Mouse (Mus musculus): Measurements from ENCODE around the gene Smg1.

Gene Smg1

DNA sequence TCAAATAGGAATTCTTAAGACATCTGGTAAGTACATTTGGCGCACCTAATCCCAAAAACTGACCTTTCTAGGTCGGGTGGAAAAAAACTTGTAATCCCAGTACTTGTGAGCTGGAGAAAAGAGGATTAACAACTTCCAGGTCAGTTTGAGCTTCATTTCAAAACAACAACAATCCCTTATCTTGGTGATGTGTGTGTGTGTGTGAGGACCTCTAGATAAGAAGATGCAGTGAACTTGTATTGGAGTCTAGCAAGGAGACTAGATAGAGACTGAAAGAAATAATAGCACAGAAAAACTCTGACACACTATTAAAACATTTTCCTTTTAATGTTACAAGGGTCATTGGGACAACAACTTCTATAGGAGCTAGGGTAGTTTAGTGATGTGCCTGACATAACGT, 99.9 kb downstream of the Smg1 start:
- no peak for DNase-seq (ENCODE audit: low read depth, low spot score)

DNA sequence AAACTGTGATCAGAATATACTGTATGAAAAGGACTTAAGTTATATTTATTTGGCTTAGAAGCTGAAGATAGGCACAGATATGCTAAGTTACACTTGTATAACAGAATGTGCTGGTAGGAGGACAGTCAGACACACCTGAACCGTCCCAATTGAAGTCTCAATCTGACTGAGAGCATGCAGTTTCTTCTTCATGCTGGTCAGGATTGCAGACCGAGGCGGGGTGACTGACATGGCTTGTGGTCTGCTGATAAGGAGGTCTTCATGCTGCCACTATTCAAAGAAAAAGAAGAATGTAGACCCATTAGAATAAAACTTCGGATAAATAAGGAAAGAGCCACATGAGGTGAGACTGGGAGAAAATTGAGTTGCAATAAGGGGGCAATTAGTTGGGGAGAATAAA, 100.3 kb downstream of the Smg1 start:
- DNase-seq (ENCODE audit: low read depth, low spot score), result no peak

DNA sequence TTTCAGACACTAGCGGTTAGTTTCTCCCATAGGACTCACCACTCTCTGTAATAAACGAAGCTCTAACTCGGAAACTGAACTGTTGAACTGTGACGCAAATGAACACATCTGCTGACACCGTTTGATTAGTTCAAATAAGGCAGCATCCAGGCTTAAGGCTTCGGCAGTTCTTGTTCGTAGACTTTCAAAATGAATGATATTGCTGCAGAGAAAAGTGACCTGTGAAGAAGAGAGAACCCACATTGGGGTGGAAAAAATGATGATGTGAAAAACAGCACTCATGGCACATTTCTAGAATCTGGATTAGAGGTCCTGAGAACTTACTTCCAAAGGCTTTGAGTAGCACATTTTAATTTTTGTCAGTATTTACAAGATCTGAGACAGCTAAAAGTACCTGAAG, 102.2 kb downstream of the Smg1 start:
- DNase-seq (ENCODE audit: low read depth, low spot score), result no peak

DNA sequence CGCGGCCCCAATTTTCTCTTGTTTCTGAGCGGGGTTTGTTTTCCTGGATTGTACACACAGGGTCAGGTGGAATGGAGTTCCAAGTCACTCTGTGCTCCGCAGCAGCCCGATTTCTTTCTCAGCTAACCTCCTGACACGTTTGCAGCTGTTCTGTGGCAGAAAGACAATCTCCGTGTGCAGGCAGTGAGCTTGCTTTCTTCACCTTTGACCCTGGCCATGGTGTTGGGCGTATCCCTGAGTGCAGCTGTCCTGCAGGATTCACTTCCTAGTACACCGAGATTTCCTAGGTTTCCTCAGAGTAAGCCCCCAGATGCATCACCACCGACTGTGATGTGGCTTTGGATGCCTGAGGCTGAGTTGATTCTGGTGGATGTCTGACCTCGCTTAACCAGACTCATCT, 108.3 kb downstream of the Smg1 start:
- DNase-seq (ENCODE audit: low read depth, low spot score), result no peak

DNA sequence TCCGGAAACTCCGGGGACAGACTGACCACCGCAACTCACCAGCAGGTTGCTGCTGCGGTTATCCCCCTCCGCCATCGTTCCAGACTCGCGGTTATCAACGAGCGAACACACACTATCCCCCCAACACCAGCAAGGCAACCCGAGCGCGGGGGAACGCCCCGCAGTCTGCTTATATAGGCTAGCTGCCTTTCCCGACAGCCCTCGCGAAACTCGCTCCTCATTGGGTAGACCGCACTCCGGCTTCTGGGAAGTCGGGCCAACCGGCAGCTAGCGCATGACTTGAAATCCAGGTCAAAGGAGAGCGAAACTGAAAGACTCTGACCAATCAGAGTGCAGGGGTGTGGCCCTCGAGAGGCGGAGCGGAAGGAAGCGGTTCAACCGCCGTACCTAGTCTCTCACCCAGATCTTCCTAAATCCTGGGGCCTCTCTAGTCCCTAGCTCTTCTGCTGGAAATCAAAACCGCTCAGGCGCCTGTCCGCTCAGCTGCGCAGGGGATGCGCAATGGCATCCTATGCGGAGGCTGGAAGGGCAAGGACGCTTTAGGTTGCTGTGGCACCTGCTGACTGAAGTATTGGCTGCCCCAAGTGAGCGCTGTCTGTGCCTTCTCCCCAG, 113.9 kb downstream of the Smg1 start, which contains the start of gene Arl6ip1:
Gene Arl6ip1 (minus strand): TSS at position 233 of the 612 bp plus-strand sequence.
- peak; percentile 99 for DNase-seq (ENCODE audit: low read depth, low spot score)

DNA sequence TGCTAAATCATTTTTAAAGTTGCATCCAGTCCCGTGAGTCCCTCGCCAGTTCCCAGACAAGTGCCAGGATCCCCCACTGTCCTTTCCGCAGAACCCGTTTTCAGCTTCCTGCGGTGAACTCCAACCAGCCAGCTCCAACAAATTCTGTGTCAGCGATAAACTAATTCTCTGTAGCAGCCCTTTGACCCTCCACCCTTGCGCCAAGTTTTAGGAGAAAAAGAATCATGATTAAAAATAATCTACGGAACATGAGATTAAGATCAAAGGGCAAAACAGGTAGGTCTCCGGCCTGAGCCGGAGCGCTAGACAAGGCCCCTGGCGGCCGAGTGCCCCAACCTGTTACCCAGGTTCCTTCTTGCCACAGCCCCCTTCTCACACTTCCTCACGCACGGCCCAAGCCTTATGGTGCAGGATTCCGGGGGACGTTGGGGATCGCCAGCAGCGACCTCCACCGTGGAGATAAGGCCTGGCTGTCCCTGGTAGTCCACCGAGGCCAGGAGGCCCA, 114.5 kb downstream of the Smg1 start:
- DNase-seq (ENCODE audit: low read depth, low spot score), result no peak

DNA sequence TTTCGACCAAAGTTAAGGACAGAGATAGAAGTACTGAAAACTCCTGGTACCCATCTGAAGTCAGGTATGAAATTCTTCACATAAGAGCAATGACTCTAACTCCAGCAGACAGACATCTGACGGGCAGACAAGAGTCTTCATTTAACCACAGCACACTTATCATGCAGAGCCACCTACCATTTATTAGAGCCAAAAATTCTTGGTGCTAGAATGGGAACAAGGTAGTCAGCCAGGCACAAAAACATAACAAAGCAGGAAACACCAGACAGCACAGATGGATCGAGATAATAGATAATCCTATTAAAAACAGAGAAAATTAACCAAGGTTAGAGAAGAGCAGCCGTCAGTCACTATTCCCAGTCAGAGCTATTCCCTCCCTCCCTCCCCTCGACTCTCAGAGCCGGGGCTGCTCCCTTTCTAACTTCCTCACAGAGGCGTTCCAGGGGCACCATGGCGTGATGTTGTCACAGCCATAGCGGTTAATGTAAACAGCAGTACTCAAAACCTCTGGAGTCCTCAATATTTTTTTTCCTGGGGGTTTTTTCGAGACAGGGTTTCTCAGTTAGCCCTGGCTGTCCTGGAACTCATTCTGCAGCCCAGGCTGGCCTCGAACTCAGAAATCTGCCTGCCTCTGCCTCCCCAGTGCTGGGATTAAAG, 117.1 kb downstream of the Smg1 start:
- no peak for DNase-seq (ENCODE audit: low read depth, low spot score)

DNA sequence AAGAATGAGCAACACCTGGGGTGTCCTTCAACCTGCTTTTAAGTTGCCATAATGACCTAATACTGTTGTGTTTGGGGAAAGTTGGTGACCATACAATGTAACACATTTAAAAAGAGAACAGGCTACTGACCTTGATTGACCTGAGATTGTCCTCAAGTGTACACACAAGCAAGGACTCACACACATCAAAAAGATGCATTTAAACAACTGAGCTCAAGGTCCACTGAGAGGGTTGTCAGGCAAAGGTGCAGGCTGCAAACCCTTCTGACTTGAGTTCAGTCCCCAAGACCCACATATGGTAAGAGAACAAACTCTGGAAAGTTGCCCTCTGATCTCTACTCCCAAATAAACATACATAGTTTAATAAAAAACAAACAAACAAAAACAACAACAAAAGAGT, 117.7 kb downstream of the Smg1 start:
- DNase-seq (ENCODE audit: low read depth, low spot score), result no peak

DNA sequence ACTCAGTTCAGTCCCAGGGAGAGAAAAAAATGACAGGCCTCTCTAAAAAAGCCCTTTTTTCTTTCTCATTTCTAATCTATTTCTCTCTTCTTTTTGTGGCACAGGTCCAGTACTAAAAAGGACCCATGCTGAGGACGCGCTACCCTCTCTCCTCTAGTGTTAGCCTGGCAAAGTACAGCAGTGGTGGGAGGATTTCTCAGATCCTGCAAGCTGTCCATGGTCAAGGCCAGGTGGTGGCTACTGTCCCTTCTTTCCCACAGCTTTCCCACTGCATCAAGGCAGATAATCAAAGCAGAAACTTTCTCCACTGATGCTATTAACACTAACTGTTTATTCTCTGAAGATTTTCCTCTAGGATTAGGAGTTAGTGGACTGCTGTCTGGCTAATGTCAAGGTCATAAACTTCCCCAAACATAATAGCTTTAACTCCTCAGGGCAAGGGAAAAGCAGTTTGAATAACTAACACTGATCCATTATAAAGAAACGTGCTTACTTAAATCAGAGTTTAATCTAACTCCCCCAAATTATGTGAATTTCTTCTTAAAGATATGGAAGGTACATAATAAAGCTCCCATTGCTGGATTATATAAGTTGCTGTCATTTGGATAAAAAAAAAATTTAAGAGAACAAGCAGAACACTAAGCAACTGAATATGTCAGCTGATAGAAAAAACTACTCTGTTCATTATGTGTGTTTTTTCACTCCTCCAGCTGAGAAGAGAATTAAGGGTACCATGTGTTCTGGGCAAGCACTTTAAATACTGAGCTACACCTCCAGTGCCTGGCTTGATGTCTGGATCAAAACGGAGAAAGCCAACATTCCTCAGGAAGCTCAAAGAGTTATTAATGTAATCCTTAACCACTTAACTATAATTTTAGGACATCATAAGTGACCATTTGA, 119.7 kb downstream of the Smg1 start:
- DNase-seq (ENCODE audit: low read depth, low spot score), result no peak

DNA sequence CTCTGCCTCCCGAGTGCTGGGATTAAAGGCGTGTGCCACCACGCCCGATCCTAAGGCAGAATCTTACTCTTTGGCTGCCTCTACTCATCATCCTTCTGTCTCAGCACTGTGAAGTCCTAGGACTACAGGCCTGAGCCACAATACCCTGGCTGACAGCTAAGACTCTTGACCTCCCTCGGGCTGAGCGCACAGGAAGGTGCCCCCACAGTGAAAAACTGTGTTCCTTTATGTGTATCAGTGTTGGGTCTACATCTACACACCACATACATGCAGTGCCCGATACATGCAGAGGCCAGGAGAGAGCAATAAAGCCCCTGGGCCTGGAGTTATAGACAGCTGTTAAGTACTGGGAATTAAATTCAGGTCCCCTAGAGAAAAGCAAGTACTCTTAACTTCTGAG, 121.2 kb downstream of the Smg1 start:
- DNase-seq (ENCODE audit: low read depth, low spot score), result no peak

DNA sequence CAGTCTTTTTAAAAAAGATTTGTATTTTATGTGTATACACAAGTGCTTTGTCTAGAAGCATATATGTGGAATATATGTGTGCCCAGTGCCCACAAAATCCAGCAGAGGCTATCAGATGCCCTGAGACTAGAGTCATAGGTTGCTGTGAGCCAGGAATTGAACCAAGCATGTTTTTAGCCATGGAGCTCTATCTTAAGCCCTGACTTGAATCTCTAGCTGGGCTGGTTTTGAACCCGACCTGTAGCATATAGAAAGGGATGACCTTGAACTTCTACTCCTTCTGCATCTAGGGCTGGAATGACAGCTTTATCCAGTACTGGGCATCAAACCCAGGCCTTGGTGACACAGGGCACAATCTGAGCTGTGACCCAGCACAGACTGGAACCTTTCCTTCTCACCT, 122.8 kb downstream of the Smg1 start:
- no peak for DNase-seq (ENCODE audit: low read depth, low spot score)

DNA sequence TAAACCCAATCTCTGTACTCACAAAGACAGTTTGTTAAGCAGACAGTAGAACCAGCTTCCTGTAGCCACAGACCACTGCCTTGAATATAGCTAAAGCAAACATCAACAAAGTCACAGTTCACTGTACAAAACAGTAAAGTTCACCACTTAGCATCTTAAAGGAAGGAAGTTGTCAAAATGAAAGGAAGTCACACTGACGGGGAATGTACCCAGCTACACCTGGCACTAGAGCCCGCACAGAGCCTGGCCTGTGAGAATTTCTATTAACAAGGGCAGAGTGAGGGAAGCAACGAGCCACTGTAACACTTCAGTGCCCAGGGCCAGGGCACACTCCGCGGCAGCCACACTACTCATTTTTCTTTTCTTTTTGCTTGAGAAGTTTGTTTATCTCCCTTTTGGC, 123.5 kb downstream of the Smg1 start:
- no peak for DNase-seq (ENCODE audit: low read depth, low spot score)

DNA sequence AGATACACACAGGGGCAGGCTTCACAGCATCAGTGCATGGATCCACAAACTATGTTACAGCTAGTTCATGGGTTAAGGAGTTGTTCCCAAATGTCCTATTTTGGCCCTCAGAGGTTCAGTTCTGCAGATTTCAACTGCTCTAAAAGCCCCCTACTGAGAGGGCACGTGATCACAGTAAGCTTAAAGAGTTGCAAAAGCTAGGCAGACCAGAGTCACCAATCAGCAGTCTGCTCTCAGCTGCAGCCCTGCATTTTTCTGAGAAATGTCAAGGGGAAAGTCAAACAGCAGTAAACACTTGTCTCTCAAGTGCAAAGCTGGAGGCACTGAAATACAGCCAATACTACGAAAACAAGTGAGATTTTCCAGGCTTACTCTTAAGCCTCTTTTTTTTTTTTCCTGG, 124.3 kb downstream of the Smg1 start:
- no peak for DNase-seq (ENCODE audit: low read depth, low spot score)

DNA sequence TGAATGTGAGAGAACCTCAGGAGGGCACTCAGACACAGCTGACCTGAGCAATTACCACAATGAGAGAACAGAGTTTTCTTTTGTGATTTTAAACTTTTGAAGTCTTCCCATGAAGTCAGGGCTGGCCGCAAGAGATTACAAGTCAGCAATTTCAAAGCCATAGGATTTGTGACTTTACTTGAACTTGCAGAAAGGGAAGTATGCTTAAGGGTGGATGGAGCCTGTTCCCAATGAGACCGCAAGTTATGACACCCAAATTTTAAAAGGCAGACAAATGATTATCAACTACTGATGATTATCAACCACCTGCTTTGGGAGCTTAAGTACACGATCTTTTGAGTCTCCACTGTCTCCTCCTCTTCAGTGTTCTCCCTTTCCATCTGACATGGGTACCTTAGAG, 125.0 kb downstream of the Smg1 start:
- DNase-seq (ENCODE audit: low read depth, low spot score), result no peak

DNA sequence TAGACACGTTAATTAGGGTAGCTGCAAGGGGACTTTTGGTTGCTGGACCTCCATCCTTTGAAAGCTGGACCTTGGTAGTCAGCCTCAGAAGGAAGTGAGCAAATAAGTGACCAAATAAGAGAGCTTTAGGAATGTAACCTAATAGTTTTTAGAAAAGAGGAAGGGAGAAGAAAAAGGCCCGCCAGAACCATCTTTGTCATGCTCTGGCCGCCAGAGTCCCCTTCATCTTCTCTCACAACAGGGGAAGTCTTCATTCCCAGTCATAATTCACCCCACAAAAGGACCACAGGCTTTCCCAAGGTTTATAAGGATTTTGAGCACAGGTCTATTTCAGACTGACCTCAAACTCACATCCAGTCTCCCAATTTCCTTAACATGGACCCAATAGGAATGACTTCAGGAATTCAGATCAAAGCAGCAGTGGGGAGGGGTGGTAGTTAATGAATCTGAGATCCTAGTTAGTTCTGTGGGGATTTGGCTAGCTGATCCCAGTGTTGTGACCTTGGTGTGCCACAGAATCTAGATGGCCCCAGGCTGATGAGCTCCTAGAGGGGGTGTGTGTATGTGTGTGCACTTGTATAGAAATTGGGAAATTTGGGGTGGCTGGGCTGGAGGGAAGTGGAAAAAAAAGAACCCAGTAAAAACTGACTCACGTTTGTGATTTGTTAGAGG, 125.8 kb downstream of the Smg1 start:
- no peak for DNase-seq (ENCODE audit: low read depth, low spot score)

DNA sequence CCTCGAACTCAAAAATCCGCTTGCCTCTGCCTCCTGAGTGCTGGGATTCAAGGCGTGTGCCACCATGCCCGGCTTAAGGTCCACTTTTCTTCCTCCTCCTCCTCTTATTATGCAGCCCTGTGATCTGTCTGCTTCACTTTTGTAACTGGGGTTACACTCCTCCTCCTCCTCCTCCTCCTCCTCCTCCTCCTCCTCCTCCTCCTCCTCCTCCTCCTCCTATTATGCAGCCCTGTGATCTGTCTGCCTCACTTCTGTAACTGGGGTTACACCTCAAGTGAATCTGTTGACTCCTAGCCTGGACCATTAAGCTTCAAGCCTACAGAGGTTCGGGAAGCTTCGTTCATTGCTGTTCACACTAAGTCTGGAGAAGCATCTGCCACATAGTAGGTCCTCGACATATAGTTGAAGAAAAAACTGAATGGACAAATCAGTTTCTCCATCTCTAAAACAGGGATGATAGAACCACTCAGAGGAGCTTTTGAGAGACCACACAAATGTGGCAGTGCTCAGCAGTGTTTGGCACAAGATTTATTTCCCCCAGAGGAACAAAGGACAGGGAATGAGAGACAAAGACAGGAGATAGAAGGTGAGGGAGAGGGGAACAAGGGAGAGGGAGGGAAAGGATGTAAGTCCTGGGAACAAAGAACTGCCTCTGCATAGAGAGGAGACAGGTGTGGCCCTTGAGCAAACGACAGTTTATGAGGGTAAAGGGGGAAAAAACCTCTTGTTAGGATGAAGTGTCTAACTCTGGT, 126.5 kb downstream of the Smg1 start:
- DNase-seq (ENCODE audit: low read depth, low spot score), result no peak

DNA sequence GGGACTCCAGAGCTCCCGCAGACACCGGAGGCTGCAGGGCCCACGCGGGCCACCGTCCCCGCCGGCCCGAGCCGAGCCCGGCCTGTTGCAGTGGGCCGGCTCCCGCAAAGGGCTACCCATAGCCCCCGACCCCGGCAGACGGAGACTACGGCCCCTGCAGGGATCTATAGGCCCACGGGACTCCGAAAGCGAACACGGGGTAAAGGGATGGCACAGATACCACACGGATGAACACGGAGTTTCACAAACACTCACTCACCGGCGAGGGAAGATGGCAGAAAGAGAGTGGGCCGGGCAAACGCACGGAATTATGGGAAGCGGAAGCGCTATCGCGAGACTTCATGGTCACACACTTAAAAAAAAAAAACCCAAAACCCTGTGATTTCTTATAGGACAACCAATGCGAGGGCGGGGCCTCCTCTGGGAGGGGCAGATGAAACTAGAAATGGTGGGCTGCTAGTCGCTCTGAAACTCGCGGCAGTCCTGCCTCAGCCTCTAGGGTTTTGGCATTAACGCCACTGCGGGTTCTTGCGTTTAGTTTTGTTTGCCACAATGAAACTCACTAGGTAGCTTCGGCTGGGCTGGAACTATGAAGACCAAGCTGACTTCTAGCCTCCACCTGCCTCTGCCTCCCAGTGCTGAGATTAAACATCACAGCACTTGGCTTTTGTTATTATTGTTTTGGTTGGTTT, 127.4 kb downstream of the Smg1 start, which contains the start of gene Rps15a:
Gene Rps15a (minus strand): TSS at position 312 of the 692 bp plus-strand sequence.
- DNase-seq (ENCODE audit: low read depth, low spot score), result peak; percentile 96

DNA sequence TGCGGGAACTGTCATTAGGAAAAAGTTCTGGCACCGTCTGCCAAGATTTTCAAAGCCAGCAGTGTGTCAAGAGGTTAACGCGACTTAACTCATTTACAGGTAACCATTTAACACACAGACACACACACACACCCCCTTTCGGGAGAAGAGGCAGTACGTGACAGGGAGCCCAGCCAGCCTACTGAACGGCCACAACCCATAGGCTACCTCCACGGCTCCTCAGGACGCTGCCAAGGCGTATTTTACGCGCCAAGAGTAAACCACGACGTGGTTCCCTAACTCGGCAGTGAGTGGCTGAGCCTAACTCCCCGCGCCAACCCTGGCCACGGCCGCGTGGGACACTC, 128.0 kb downstream of the Smg1 start:
- DNase-seq (ENCODE audit: low read depth, low spot score), result no peak

DNA sequence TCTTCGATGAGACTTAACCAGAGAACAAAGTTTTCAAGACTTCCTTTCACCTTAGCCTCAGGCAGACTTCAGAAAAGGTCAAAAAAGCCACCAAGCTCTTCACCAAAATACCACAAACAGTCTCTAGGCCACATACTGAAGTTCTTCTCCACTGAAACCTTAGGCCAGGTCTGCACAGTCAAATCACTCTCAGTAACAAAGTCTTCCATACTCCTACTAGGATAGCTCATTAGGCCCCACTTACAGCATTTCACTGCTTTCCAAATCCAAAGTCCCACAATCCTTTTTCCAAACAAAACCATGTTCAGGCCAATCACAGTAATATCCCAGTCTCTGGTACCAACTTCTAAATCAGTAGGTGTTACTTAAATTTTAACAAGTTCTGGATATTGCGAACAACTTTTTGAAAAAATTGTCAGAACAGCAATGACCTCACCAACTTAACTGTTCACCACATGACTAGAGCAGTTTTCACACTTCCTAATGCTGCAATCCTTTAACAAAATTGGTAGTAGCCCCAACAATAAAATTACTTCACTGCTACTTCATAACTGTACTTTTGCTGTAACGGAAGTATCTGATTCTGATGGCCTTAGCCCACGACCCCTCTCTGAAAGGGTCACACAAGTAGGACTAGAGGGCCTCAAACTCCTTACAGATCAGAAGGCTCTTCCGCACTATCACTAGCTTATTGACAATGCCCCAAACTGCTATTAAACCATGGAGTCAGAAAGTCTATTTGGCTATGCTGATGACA, 129.8 kb downstream of the Smg1 start:
- DNase-seq (ENCODE audit: low read depth, low spot score), result no peak

DNA sequence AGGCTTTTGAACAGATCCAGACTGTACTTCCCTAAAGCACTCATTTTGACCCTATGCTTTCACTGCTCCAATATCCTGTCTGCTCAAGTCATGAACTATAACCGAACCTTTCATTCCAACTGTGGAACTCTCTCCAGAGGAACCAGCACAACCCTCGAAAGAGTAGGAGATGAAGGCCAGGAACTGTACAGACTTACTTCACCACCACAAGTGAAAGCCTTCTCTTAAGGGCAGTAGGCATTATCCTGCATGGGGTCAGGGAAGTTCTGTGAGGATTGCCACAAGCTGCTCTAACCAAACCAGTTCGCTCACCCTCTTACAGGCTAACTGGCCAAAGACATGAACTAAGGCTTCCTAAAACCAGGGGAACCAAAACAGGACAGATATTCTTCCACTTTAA, 132.3 kb downstream of the Smg1 start:
- no peak for DNase-seq (ENCODE audit: low read depth, low spot score)
